Mouse (Mus musculus): ENCODE data around the gene Arid1b.

The Arid1b gene

GRCm38 (mm10) chr17:5165201-5165825 lies 171.2 kb downstream of the Arid1b start:
- peak in 1 of 2 experiments; percentile 32 for DNase-seq

DNA sequence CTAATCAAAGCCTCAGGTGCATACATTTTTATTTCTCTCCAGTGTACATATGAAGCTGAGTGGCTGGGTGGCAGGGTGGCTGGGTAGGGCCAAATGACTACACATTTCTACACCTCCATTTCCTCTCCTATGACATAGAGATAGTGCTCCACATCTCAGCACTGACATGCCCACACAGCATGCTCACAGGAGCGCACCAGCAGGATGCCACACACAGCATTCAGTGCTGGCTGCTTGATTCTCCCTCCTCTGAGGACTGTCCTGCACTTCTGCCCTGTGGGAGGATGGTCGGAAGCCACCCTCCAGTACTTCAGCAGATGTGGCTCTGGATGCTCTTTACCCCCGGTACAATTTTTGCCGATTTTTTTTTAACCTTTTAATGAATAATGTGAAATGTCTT lies 172.0 kb downstream of the Arid1b start:
- DNase-seq: no peak

- peak in 1 of 2 experiments; percentile 23 for DNase-seq
Observed at GRCm38 (mm10) chr17:5168046-5168445, 173.9 kb downstream of the Arid1b start.

DNA sequence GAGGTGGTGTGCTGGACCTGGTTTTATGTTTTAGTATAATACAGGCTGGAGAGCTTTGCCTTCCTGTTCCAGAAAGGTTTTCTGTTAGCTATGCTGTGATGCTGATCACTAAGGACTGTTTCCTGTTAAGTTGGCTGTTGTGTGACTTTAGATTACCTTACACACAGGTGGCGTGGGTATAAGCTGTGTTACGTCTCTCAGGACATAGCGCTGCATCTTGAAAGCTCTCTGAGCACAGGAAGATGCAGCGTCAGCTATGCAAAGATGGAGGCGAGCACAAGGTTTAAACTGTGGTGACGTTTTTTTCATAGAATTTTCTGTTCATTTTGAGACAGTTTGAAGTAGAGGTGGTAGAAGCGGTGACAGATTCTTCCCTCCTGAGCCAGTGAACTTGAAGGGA lies 174.5 kb downstream of the Arid1b start:
- no peak for DNase-seq

- DNase-seq: no peak
Observed at GRCm38 (mm10) chr17:5170321-5170720, 176.2 kb downstream of the Arid1b start.

DNA sequence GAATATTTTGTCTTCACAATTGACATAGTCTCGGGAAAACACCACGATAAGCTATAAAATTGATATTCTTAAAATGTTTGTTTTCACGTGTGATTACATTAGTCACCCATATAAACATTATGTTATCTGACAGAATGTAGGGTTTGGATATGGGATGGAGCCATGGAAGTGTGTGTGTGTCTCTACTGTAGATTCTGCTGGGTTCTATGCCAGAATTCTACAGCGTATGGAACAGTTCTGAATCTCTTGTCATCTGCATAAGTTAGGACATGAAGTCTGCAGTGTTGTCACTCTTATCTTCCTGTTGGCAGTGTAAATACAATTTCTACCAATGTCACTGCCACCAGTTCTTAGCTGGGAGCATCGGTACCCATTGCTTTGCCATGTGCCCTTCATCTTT lies 177.3 kb downstream of the Arid1b start:
- no peak for DNase-seq

DNA sequence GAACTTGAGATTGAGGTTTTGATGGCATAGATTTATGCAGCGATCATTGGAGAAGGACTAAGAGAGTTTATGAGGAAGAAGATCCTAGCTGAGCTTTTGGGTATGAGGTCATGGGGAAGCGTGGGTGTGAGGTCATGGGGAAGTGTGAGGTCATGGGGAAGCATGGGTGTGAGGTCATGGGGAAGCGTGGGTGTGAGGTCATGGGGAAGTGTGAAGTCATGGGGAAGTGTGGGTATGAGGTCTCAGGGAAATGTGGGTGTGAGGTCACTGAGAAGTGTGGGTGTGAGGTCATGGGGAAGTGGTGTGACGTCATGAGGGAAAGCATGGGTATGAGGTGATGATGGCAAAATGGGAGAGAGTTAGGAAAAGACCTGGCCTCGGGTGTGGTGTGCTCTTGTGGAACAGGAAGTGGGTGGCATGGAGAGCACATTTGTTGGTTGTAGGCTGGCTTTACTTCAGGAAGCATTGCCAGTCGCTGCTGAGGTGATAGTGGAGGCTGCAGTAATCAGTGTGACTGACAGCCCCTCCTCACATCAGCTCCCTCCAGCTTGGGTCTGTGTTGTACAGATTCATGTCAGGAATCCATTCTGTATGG lies 180.4 kb downstream of the Arid1b start:
- DNase-seq: no peak

GRCm38 (mm10) chr17:5175535-5175934 lies 181.4 kb downstream of the Arid1b start:
- no peak for DNase-seq

DNA sequence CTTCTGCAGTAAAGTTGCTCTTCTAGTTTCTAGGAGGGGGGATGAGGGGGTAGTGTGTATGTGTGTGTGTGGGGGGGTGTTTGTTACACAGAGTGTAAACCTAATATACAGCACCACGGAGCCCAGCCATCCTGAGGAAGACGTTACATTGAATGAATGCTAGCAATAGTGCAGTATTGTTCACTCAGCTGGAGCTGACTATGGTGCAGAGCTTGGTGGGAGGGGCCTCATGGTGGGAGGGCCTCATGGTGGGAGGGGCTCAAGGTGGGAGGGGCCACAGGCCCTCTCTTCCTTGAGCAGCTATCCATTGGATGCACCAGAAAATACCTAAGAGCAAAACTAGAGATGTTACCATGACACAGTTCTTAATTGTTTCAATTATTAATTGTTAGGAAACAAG lies 182.2 kb downstream of the Arid1b start:
- no peak for DNase-seq

DNA sequence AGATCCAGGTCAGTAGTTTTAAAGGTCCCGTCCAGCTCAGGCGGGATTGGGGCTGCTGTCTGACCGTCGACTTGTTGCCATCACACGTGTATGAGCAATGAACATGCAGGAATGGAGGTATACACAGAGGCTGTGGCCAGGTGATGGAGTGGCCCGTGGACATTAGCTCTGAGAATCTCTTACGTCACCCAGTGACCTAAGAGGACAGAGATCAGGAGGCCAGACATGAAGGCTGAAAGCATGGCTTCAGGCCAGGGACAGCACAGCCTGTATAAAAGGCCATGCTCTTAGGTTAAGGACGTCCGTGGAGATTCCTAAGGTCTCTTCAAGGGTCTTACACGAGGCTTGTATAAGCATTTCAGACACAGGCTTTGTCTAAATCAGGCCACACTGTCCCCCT lies 184.4 kb downstream of the Arid1b start:
- DNase-seq: no peak

- DNase-seq: no peak
Observed at GRCm38 (mm10) chr17:5179004-5179403, 184.9 kb downstream of the Arid1b start.

GRCm38 (mm10) chr17:5179412-5179811 lies 185.3 kb downstream of the Arid1b start:
- DNase-seq: no peak

- no peak for DNase-seq
Observed at GRCm38 (mm10) chr17:5179925-5180525, 185.9 kb downstream of the Arid1b start.

DNA sequence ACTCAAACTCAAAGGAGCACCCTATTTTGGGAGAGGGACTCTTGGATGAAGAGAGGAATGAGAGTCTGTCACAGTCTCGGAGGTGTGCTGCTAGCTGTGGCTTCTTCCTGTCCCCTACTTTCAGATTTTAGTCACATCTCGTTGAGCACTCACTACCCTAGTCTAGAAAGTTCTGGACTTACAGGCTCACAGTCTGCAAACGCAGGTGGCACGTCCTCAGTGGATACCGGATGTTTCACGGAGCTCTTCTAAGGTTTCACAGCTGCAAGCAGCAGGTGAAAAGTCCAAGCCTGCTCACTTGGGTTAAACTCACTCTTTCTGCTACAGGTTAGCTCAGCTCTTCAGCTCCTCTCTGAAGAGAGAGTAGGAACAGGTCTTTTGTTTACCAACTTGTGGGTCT lies 186.8 kb downstream of the Arid1b start:
- DNase-seq: peak; percentile 24 to 53

- DNase-seq: no peak
Observed at GRCm38 (mm10) chr17:5182493-5182892, 188.4 kb downstream of the Arid1b start.

DNA sequence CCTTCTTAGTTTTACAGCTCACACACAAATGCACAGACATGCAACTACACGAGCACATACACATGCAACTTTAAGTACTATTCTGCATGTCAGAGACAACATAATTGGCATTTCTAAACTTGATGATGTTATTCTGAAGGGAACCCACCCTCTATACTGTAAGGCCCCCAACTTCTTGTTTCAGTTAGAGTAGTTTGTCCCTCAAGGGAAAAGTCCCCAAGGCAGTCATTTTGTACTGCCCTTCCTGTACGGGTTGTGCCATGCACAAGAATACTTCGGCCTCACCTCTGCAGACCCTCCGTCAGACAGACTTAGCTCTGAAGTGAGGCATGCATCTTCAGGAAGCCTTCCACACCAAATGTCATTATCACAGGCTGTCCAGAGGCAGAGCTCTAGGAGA lies 191.4 kb downstream of the Arid1b start:
- DNase-seq: no peak

DNA sequence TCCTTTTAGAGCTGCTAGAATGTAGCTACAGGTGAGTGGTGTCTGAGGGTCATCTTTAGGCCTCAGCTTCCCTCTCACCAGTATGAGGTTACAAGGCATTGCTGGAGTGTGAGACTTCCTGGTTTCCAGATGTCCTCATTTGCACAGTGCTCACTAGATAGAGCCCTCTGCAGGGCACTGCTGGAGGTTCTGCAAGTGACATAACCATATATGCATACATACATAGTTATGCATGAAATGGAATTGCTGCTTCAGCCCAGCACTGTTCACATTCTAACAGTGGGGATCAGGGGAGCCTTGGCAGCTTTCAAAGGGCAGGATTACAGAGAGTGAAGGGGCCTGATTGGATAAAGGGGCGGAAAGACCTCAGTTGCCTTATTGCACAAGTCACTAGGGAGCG lies 193.4 kb downstream of the Arid1b start:
- DNase-seq: peak; percentile 26 to 48

- DNase-seq: no peak
Observed at GRCm38 (mm10) chr17:5188400-5188799, 194.3 kb downstream of the Arid1b start.

- DNase-seq: peak; percentile 85 to 87
Observed at GRCm38 (mm10) chr17:5189551-5190351, 195.6 kb downstream of the Arid1b start.

DNA sequence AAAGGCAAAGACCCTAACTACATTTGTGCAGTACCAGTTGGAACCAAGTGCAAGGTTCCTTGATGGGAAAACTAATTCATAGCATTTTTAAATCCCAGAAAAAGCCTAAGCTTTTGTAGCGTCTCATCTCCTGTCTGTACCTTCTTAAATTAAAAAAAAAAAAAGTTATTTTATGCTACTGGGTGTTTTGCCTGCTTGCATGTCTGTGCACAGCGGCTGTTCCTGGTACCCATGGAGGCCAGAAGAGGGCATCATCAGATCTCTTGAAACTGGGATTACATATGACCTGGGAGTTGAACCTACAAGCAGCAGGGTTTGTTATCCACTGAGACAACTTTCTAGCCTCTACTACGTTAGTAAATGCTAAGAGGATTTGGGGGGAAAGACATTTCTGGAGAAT lies 196.2 kb downstream of the Arid1b start:
- peak in 1 of 2 experiments; percentile 45 for DNase-seq

DNA sequence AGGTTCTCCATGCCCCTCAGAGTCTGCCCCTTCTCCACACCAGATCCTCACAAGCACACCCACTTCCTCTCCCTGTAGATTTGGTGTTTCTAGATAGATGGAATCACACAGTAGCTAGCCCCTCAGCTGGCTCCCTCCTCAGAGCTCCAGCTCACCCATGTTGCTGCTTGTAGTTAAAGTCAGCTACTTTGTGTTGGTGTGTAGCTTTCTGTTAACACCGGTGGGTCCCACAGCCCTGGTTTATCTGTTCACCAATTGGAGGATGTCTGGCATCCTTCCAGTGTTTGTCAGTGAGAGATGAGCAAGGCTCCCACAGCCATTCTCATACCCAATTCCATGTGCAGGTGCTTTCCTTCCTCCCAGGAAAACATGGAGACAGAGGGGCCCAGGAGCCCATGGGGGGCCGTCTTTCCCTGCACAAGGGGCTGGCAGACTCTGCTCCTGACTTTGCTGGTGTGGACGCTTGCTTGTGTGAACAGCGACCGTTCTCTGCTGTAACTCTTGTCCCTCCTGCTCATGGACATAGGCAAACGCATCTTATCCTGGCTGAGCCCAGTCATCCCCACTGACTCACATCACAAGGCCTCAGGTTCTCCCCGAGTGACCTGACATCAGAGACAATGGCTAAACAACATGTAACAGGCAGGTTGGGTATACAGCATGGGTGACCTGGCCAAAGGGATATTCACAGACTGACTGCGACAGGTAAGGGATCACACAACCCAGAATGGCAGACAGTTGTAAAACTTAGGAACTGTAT lies 200.2 kb downstream of the Arid1b start:
- DNase-seq: no peak

DNA sequence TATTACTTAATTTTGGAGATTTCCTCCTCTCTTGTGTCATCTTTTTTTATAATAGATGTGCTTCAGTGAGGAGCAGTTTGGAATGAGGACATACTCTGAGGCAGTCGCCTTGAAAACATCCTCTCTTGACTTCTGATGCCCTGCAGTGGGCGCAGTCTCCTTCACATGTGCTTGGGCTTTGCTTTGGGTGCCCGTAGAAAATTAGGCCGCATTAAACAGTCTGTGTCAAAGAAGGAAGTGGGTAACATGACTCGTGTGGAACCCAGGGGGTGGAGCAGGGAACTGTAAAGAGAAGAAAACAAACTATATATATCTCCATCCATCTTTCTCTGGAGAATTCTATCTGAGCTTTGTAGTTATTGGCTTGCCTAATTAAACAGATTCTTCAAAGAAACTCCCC lies 201.3 kb downstream of the Arid1b start:
- peak in 1 of 2 experiments; percentile 45 for DNase-seq

DNA sequence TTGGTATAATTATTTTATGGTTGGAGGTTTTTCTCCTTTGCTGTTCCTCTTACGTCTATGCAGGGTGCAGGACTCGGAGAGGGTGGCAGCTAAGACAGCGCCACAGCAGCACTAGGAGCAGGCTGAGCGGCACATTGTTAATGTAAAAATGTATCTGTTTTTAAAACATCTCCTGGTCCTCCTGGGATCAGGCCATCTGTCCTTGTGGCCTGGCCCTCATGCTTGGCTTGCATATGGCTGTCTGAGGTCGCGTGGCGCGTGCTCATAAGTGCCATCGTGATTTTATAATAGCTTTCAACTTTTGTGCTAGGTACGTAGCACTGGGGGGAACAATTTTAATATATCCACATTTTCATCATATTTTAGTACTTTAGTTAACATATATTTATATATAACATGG lies 201.9 kb downstream of the Arid1b start:
- no peak for DNase-seq

All from thymus, adult 18-20 months (tissue).